Mouse (Mus musculus): ENCODE data around the gene Baiap2. TPM values are rescaled to one million over a fixed set of nuclear protein-coding genes. Genes with fewer than 3 reads are reported as not detected.
A peak's percentile ranks its signal among the peaks of the same experiment; 100 is the strongest.

The Baiap2 gene
- polyA plus RNA-seq, 1 experiment from 2014 or later: 9.7 TPM

DNA sequence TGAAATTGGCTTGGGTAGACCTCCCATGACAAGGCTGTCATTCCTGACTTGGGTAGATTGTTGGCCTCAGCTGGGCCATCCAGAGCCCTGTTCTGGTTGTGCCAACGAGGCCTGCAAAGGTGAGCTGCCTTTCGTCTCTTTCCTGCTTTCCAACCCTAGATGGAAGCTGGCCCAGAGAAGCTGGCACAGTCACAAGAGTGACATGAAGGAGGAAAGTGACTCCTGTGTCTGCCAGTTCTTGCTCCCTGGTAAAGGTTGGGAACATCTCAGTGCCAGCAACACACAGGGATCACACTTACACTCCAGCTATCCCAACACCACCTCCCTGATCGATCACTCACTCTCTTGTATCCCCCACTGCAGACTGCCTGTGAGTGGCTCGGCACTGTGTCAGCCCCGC, 36.8 kb upstream of the Baiap2 start:
- H3K27ac ChIP-seq (ENCODE audit: low read depth, low read length): no peak overlapping the region

DNA sequence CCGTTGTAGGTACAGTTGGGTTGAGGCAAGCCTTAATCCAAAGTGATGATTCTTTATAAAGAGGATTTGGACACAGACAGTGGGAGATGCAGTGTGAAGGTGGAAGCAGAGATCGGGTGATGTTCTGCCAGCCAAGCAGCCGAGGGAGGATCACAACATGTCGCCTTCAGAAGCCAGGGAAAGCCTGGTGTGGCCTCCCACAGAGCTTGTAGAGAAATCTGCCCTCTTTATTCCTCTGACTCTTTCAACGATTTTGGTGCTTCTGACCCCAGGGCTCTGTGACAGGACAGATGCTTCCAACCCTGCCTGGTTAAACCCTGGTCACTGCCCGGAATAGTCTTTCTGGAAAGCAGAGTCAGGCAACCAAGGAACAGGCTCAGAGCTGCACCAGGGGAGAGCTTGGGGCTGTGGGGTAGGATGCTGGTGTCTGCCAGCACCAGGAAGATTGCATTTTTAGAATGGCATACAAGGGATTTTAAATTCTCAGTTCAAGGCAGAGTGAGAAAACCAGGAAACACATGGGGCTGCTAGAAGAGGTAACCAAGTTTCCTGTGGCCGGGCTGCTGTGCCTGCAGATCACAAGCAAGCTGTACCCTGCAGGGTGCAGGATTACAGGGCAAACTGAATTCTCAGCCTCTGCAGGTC, 35.4 kb upstream of the Baiap2 start:
- 51% methylated on average over 7 of the region's 7 CpGs for WGBS
- H3K9me3 ChIP-seq (ENCODE audit: control insufficient read depth, low read length): no peaks in the 10 kb centered on the region
- no peak for ATAC-seq (replicated peaks; ENCODE audit: low FRiP score)

More for the DNA sequence above, 36.8 kb upstream of the Baiap2 start:
- Histone ChIP-seq H3K4me2 (no peak overlapping the region), H3K27me3 (replicated peaks; ENCODE audit: control insufficient read depth, insufficient read depth, low read length) (no peaks in the 10 kb centered on the region), H3K9ac (ENCODE audit: low read depth, low read length) (no peak overlapping the region), H3K4me1 (replicated peaks; ENCODE audit: control insufficient read depth, insufficient read depth, low read length) (peaks cover 7% of the 10 kb centered on the region), H3K9me3 (ENCODE audit: control insufficient read depth, low read length) (no peaks in the 10 kb centered on the region), H3K4me3 (ENCODE audit: low read depth, low read length) (no peak overlapping the region), H3K36me3 (ENCODE audit: control insufficient read depth, insufficient read depth, low read length) (no peaks in the 10 kb centered on the region)
- ATAC-seq (replicated peaks; ENCODE audit: low FRiP score): no peak
- DNase-seq (ENCODE audit: low spot score): no peak
- WGBS: 83% methylated on average over 5 of the region's 5 CpGs

DNA sequence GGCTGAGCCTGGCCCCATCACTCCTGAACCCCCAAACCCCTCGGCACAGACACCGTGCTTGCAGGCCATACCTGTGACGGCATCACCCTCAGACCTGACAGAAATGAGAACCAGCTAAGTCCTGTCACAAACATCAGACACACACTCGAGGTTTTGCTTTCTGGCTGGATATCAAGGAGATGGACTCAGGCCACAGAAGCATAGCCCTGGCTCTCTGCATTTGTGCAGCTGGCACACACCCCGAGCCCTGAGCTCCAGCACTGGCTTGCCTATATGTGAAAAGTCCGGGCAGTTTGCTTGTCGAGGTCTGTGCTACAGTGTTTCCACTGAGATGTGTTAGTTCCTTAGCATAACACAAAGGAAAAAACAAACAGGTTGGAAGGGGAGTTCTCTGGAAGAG, 34.9 kb upstream of the Baiap2 start:
- ATAC-seq (replicated peaks; ENCODE audit: low FRiP score): no peak
- 56% methylated on average over 7 of the region's 7 CpGs for WGBS
- H3K27ac ChIP-seq (ENCODE audit: low read depth, low read length): no peak overlapping the region
- no peak overlapping the region for H3K4me3 ChIP-seq (ENCODE audit: low read depth, low read length)
- H3K9me3 ChIP-seq (ENCODE audit: control insufficient read depth, low read length): no peaks in the 10 kb centered on the region
- H3K4me1 ChIP-seq (replicated peaks; ENCODE audit: control insufficient read depth, insufficient read depth, low read length): peaks cover 8% of the 10 kb centered on the region
- H3K36me3 ChIP-seq (ENCODE audit: control insufficient read depth, insufficient read depth, low read length): no peaks in the 10 kb centered on the region
- H3K27me3 ChIP-seq (replicated peaks; ENCODE audit: control insufficient read depth, insufficient read depth, low read length): no peaks in the 10 kb centered on the region
- H3K9ac ChIP-seq (ENCODE audit: low read depth, low read length): no peak overlapping the region
- no peak overlapping the region for H3K4me2 ChIP-seq
- no peak for DNase-seq (ENCODE audit: low spot score)

More for the DNA sequence above, 35.4 kb upstream of the Baiap2 start:
- no peaks in the 10 kb centered on the region for H3K36me3 ChIP-seq (ENCODE audit: control insufficient read depth, insufficient read depth, low read length)
- no peak overlapping the region for H3K27ac ChIP-seq (ENCODE audit: low read depth, low read length)
- peaks cover 7% of the 10 kb centered on the region for H3K4me1 ChIP-seq (replicated peaks; ENCODE audit: control insufficient read depth, insufficient read depth, low read length)
- no peaks in the 10 kb centered on the region for H3K27me3 ChIP-seq (replicated peaks; ENCODE audit: control insufficient read depth, insufficient read depth, low read length)
- H3K9ac ChIP-seq (ENCODE audit: low read depth, low read length): no peak overlapping the region
- H3K4me3 ChIP-seq (ENCODE audit: low read depth, low read length): no peak overlapping the region
- H3K4me2 ChIP-seq: no peak overlapping the region
- no peak for DNase-seq (ENCODE audit: low spot score)

DNA sequence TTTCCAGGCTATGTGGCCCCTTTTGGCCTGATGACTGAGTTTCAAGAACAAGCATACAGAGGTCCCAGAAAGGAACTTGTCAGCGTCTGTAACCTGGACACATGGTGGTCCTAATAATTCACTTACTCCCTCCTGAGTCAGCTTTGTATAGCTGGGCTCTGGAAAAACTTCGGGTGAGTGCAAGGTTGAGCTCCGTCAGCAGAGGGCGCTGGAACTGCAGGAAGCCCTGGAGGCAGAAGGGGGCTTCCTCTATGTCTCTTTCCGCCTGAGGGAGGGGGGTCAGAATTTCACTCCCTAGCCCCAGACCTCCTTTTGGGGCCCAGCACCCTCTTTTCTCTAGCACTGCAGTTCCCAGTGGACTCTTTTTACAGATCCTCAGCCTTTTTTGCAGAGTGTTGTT, 33.1 kb upstream of the Baiap2 start:
- ATAC-seq (replicated peaks; ENCODE audit: low FRiP score) (no peak), DNase-seq (ENCODE audit: low spot score) (peak; percentile 79)
- under 1% methylated on average over 5 of the region's 5 CpGs for WGBS
- Histone ChIP-seq H3K27me3 (replicated peaks; ENCODE audit: control insufficient read depth, insufficient read depth, low read length) (no peaks in the 10 kb centered on the region), H3K27ac (ENCODE audit: low read depth, low read length) (no peak overlapping the region; the same call in 1 of the 2 replicates), H3K9ac (ENCODE audit: low read depth, low read length) (no peak overlapping the region), H3K4me1 (replicated peaks; ENCODE audit: control insufficient read depth, insufficient read depth, low read length) (peaks cover 17% of the 10 kb centered on the region), H3K36me3 (ENCODE audit: control insufficient read depth, insufficient read depth, low read length) (no peaks in the 10 kb centered on the region), H3K4me3 (ENCODE audit: low read depth, low read length) (no peak overlapping the region), H3K4me2 (peak overlapping the region; percentile 46), H3K9me3 (ENCODE audit: control insufficient read depth, low read length) (no peaks in the 10 kb centered on the region)

DNA sequence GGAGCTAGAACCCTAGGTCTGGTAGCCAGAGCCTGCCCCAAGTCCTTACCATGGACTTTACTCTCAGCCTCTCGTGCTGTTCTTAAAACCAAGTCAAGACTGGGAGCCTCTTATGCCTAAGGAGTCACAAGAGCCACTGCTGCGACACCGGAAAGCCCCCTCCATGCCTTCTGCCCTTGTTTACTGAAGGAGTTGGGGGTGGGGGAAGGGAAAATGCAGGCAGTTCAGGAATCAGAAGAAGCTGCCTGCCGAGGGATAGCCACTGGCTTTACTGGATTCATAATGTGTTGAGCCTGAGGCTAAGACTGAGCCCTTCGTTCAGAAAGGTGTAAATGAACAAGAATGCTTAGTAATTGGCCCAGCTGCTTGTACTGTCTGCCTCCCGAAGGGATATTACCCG, 29.7 kb upstream of the Baiap2 start:
- peak overlapping the region; percentile 98 for H3K4me2 ChIP-seq
- H3K9ac ChIP-seq (ENCODE audit: low read depth, low read length): peak overlapping the region; percentile 89
- no peak for DNase-seq (ENCODE audit: low spot score)
- ATAC-seq (replicated peaks; ENCODE audit: low FRiP score): no peak
- no peak overlapping the region for H3K27ac ChIP-seq (ENCODE audit: low read depth, low read length)
- H3K9me3 ChIP-seq (ENCODE audit: control insufficient read depth, low read length): no peaks in the 10 kb centered on the region
- no peaks in the 10 kb centered on the region for H3K27me3 ChIP-seq (replicated peaks; ENCODE audit: control insufficient read depth, insufficient read depth, low read length)
- peaks cover 34% of the 10 kb centered on the region for H3K4me1 ChIP-seq (replicated peaks; ENCODE audit: control insufficient read depth, insufficient read depth, low read length)
- peaks cover 16% of the 10 kb centered on the region for H3K36me3 ChIP-seq (ENCODE audit: control insufficient read depth, insufficient read depth, low read length)
- 29% methylated on average over 7 of the region's 7 CpGs for WGBS
- H3K4me3 ChIP-seq (ENCODE audit: low read depth, low read length): peak overlapping the region; percentile 85

DNA sequence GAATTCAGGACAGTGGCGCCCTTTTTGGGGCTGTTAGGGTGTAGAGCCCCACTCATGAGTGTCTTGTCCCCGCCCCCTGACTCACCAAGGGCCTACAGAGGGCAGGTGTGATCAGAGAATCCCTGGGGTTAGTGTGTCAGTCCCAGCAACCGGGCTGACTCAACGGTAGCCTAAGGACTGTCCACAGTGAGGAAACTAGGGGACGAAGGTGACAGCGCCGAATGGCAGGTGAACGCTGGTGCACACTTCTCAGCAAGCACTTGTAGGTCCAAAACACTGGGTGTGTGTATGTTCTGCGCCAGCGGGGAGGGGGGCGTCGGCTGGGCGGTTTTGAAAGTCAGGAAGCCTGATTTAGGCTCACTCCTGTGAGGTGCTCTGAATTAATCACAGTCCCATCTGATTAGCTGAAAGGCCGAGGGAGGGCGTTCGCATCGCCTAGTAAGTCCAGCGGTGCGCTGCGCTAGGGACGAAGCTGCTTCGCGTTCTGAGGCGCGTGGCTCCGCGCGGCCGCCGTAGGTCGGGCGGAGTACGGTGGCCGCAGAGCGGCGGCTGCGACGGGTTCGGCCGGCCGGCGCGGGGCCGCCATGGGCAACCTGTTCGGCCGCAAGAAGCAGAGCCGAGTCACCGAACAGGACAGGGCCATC, 29.1 kb upstream of the Baiap2 start, which contains the start of gene Chmp6:
TSS of gene Chmp6 (plus strand) at position 151 of the 644 bp plus-strand sequence.
- H3K9ac ChIP-seq (ENCODE audit: low read depth, low read length): peak within 1 kb of the TSS; percentile 89
- peak; percentile 63 for ATAC-seq (replicated peaks; ENCODE audit: low FRiP score)
- no peaks in the 10 kb centered on the region for H3K27me3 ChIP-seq (replicated peaks; ENCODE audit: control insufficient read depth, insufficient read depth, low read length)
- peaks cover 21% of the 10 kb centered on the region for H3K36me3 ChIP-seq (ENCODE audit: control insufficient read depth, insufficient read depth, low read length)
- H3K4me3 ChIP-seq (ENCODE audit: low read depth, low read length): peak within 1 kb of the TSS; percentile 85
- 1% methylated on average over 48 of the region's 48 CpGs for WGBS
- H3K4me2 ChIP-seq: peak within 1 kb of the TSS; percentile 98
- no peaks in the 10 kb centered on the region for H3K9me3 ChIP-seq (ENCODE audit: control insufficient read depth, low read length)
- H3K27ac ChIP-seq (ENCODE audit: low read depth, low read length): peak within 1 kb of the TSS; percentile 66
- peaks cover 34% of the 10 kb centered on the region for H3K4me1 ChIP-seq (replicated peaks; ENCODE audit: control insufficient read depth, insufficient read depth, low read length)
- peak; percentile 87 for DNase-seq (ENCODE audit: low spot score)

DNA sequence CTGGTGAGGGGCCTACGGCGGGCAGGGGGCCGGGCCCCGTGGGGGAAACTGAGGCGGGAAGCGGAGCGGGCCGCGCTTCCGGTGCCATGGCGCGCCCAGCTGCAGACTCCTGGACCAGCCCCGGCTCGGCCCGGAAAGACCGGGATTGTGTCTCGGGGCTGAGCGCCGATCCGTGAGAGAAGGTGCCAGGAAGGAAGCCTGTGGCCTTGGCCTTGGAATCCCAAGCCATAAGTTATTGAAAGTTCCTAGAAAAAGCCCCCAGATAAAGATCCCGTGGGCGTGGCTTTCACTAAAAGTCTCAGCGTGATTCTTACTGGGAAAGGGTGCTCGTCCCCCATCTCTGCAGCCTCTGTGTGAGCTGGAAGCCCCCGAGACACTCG, 28.6 kb upstream of the Baiap2 start:
- under 1% methylated on average over 26 of the region's 26 CpGs for WGBS
- H3K4me3 ChIP-seq (ENCODE audit: low read depth, low read length): peak overlapping the region; percentile 85
- H3K9me3 ChIP-seq (ENCODE audit: control insufficient read depth, low read length): no peaks in the 10 kb centered on the region
- peak overlapping the region; percentile 98 for H3K4me2 ChIP-seq
- ATAC-seq (replicated peaks; ENCODE audit: low FRiP score) (peak; percentile 24; the same call in 1 of the 2 replicates), DNase-seq (ENCODE audit: low spot score) (no peak)
- H3K27me3 ChIP-seq (replicated peaks; ENCODE audit: control insufficient read depth, insufficient read depth, low read length): no peaks in the 10 kb centered on the region
- peaks cover 26% of the 10 kb centered on the region for H3K36me3 ChIP-seq (ENCODE audit: control insufficient read depth, insufficient read depth, low read length)
- peak overlapping the region; percentile 89 for H3K9ac ChIP-seq (ENCODE audit: low read depth, low read length)
- H3K4me1 ChIP-seq (replicated peaks; ENCODE audit: control insufficient read depth, insufficient read depth, low read length): peaks cover 34% of the 10 kb centered on the region
- H3K27ac ChIP-seq (ENCODE audit: low read depth, low read length): peak overlapping the region; percentile 66

DNA sequence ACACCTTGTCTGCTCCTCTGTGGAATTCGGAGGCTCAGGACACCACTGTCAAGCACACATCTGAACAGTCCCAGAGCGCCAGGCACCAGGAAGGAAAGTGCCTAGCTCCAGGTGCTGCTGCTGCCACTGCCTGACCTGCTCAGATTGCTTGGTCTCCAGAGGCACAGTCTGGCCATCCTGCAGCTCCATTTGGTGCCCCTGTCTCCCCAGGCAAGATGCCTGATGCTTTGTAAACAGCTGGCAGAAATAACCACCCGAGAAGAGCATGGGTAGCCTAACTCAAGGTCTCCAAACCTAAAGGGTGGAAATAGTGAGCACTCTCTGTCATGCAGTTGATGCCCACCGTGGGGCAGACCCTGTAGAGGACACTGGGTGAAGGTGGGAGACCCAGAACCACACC, 28.2 kb upstream of the Baiap2 start:
- DNase-seq (ENCODE audit: low spot score) (no peak), ATAC-seq (replicated peaks; ENCODE audit: low FRiP score) (no peak)
- peak overlapping the region; percentile 98 for H3K4me2 ChIP-seq
- peak overlapping the region; percentile 85 for H3K4me3 ChIP-seq (ENCODE audit: low read depth, low read length)
- peaks cover 29% of the 10 kb centered on the region for H3K36me3 ChIP-seq (ENCODE audit: control insufficient read depth, insufficient read depth, low read length)
- WGBS: 10% methylated on average over 4 of the region's 4 CpGs
- H3K9ac ChIP-seq (ENCODE audit: low read depth, low read length): peak overlapping the region; percentile 89
- H3K4me1 ChIP-seq (replicated peaks; ENCODE audit: control insufficient read depth, insufficient read depth, low read length): peaks cover 30% of the 10 kb centered on the region
- H3K9me3 ChIP-seq (ENCODE audit: control insufficient read depth, low read length): no peaks in the 10 kb centered on the region
- H3K27ac ChIP-seq (ENCODE audit: low read depth, low read length): peak overlapping the region; percentile 66; the same call in 1 of the 2 replicates
- H3K27me3 ChIP-seq (replicated peaks; ENCODE audit: control insufficient read depth, insufficient read depth, low read length): no peaks in the 10 kb centered on the region
